Mouse (Mus musculus) hindbrain, embryonic 14.5 days (tissue): ENCODE measurements around the gene Umps. TPM values are rescaled to one million over a fixed set of nuclear protein-coding genes. Genes with fewer than 3 reads are reported as not detected.
A peak's percentile ranks its signal among the peaks of the same experiment; 100 is the strongest.

ENCODE experiments used
- ATAC-seq: fragments of 200-750 bp; cut with Nextera tagmentation; 2 replicates; pipeline ENCODE4 v1.8.0; 2017; ENCODE audit warnings: moderate number of reproducible peaks, mild to moderate bottlenecking, moderate TSS enrichment, moderate library complexity; ENCODE audit not compliant: low FRiP score
- DNase-seq: peaks from one replicate; pipeline ENCODE4 v3.0.0-alpha.2; 2015; ENCODE audit warnings: low spot score
- H3K27ac ChIP-seq: fragments of 300-500 bp; sonication (generic); 2 replicates; pipeline ENCODE4 v1.5.1; 2014; ENCODE audit warnings: mild to moderate bottlenecking, moderate library complexity
- H3K27me3 ChIP-seq: fragments of 300-500 bp; sonication (generic); 2 replicates; pipeline ENCODE4 v1.6.1; 2014; ENCODE audit warnings: mild to moderate bottlenecking, low read length, mixed read lengths; ENCODE audit not compliant: control insufficient read depth, insufficient read depth
- H3K36me3 ChIP-seq: fragments of 300-500 bp; sonication (generic); replicated peaks from 2 replicates; pipeline ENCODE4 v1.6.1; 2014; ENCODE audit not compliant: control insufficient read depth, insufficient read depth
- H3K4me1 ChIP-seq: fragments of 300-500 bp; sonication (generic); replicated peaks from 2 replicates; pipeline ENCODE4 v1.6.1; 2014; ENCODE audit warnings: antibody characterized with exemption, low read length, mixed read lengths; ENCODE audit not compliant: control insufficient read depth, insufficient read depth
- H3K4me2 ChIP-seq: fragments of 300-500 bp; sonication (generic); replicated peaks from 2 replicates; pipeline ENCODE4 v1.6.1; 2014; ENCODE audit warnings: mild to moderate bottlenecking, moderate library complexity
- H3K4me3 ChIP-seq: fragments of 300-500 bp; sonication (generic); replicated peaks from 2 replicates; pipeline ENCODE4 v1.5.1; 2014; ENCODE audit warnings: mild to moderate bottlenecking, low read length
- H3K9ac ChIP-seq: fragments of 300-500 bp; sonication (generic); 2 replicates; pipeline ENCODE4 v1.6.1; 2014
- H3K9me3 ChIP-seq: fragments of 300-500 bp; sonication (generic); 2 replicates; pipeline ENCODE4 v1.6.1; 2016; ENCODE audit warnings: low read length; ENCODE audit not compliant: control insufficient read depth
- WGBS: fragments of 180-500 bp; shearing (Covaris S2); extraction: QIAGEN DNeasy Blood & Tissue Kit; methylation state at CpG from one replicate; pipeline ENCODE4 v1.1.7; 2014; 5-methylcytosine and 5-hydroxymethylcytosine counted together
- polyA plus RNA-seq: library from polyadenylated mRNA; unstranded; fragments of >200 nt; fragmentation: Nextera tagmentation; extraction: Ambion mirVana; gene quantifications from 2 replicates; pipeline ENCODE4 v1.2.1, GENCODE M21; 2014

The Umps gene
- polyA plus RNA-seq, 1 experiment from 2014 or later, result 24.2 TPM

DNA sequence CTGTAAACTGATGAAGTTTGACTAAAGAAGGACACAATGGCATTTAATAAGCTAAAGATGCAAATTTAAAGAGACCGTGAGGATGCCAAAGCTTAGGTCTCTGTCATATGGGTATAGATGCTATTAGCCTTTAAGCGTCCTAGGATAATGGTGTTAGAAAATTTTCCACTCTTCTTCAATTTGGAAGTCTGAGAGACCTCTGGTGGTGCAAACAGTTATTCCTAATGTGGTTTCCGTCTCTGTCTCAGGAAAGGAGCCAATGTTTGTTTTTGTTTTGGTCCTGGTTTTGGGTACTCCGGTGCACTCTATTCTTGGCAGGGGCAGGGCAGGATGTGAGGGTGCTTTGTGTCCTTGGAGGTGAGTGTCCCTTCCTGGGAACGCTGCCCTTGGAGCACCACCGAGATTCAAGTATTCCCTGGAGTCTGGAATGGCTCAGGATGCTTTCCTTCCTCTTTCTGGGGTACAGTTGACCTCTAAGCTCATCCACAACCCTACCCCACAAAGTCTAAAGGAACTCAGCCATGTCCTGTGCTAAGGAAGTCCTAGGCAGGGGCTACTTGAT, 39.5 kb downstream of the Umps start:
- no peak overlapping the region for H3K27ac ChIP-seq
- DNase-seq (no peak), ATAC-seq (no peak)
- H3K4me2 ChIP-seq, result no peak overlapping the region
- 84% methylated on average over 6 of the region's 6 CpGs for WGBS
- peaks cover 15% of the 10 kb centered on the region for H3K4me1 ChIP-seq
- no peaks in the 10 kb centered on the region for H3K36me3 ChIP-seq
- no peaks in the 10 kb centered on the region for H3K9me3 ChIP-seq
- no peak overlapping the region for H3K9ac ChIP-seq
- H3K4me3 ChIP-seq, result no peak overlapping the region
- no peaks in the 10 kb centered on the region for H3K27me3 ChIP-seq

DNA sequence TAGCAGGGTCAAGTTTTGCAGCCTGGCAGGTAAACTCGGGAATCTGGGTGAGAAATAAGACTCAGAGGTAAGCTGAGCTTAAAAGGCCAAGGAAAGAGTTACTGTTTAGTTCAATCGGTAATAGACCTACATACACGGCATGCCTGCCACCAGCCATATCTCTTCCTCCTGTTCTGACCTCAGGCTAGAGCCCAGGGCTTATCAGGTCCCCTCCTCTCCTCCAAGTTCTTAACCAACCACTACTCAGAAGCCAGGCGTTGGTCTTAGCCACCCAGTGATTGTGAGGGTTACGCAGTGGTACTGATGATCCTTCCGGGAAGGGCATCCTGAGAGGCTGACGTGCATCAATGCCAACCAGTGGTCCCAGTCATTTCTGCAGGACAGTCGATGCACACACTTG, 43.1 kb downstream of the Umps start:
- Histone ChIP-seq H3K27ac (no peak overlapping the region), H3K36me3 (no peaks in the 10 kb centered on the region), H3K27me3 (no peaks in the 10 kb centered on the region), H3K9ac (no peak overlapping the region), H3K4me1 (peaks cover 17% of the 10 kb centered on the region), H3K4me3 (no peak overlapping the region), H3K4me2 (no peak overlapping the region), H3K9me3 (no peaks in the 10 kb centered on the region)
- DNase-seq, result no peak
- no peak for ATAC-seq
- WGBS, result 94% methylated on average over 8 of the region's 8 CpGs

DNA sequence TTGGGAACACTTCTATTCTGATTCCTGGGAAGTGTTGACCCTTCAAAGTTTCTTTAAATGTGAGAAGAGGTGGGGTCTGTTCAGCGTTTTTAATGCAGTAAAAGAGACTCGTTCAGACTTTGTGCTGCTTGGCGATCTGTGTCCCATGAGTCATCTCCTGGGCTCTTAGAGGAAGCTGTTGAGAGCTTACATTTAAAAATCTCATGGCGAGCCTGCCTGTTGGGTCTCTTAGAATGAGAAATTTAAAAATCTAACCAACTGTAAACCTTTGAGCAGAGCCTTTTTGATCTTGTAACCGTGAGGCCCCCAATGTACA, 43.9 kb downstream of the Umps start:
- no peak overlapping the region for H3K9ac ChIP-seq
- H3K4me2 ChIP-seq, result no peak overlapping the region
- no peaks in the 10 kb centered on the region for H3K36me3 ChIP-seq
- H3K27me3 ChIP-seq, result no peaks in the 10 kb centered on the region
- ATAC-seq (no peak), DNase-seq (no peak)
- H3K9me3 ChIP-seq, result no peaks in the 10 kb centered on the region
- 0 out of 2 replicates have a peak, but pooled peaks cover 11% of the 10 kb centered on the region for H3K4me1 ChIP-seq
- WGBS, result 74% methylated on average over 5 of the region's 5 CpGs
- H3K27ac ChIP-seq, result no peak overlapping the region
- H3K4me3 ChIP-seq, result no peak overlapping the region

DNA sequence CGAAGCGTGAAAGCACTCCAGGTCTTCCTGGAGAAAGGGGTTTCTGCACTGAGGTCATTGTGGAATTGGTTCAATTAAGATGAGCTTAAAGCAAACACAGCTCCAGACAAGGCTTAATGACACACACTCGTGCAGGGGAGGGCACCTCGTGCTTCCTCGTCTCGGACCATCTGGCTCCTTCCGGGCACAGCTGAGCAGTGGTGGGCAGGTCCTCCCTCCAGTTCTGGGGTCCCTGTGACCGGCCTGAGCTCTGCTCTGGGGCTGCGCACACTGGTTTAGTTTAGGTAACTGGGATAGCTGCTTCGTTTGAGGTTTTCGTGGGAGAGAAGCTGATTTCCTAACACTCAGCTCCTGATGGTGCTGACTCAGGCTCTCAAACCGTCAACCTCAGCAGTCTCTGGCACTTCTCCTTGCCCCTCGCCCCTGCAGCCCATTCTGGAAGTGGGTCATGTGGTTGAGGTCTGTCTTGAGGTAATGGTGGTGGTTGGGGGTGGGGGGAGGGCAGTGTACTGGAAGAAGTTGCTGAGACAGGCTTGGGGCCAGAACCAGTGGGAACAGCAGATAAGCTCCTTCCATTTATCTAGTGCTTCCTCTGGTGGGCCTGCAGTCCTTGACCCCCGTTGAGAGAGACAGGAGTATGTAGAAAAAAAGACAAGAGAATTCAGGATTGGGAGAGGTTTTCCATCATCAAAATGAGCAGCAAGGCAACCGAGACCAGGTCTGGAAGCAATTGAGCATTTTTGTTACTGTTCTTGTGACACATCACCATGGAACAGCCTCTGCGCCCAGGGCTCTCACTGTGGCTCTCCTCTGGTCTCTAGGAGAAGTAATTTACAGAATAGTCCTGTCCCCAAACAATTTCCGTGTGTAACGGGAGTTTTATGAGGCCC, 44.5 kb downstream of the Umps start:
- WGBS, result 58% methylated on average over 18 of the region's 18 CpGs
- no peak overlapping the region; the same call in 1 of the 2 replicates for H3K27ac ChIP-seq
- no peak overlapping the region for H3K4me2 ChIP-seq
- 0 out of 2 replicates have a peak, but pooled peaks cover 11% of the 10 kb centered on the region for H3K4me1 ChIP-seq
- peak; percentile 48; the same call in 1 of the 2 replicates for ATAC-seq
- H3K4me3 ChIP-seq, result no peak overlapping the region
- no peaks in the 10 kb centered on the region for H3K36me3 ChIP-seq
- no peaks in the 10 kb centered on the region for H3K27me3 ChIP-seq
- H3K9me3 ChIP-seq, result no peaks in the 10 kb centered on the region
- no peak for DNase-seq
- H3K9ac ChIP-seq, result no peak overlapping the region

DNA sequence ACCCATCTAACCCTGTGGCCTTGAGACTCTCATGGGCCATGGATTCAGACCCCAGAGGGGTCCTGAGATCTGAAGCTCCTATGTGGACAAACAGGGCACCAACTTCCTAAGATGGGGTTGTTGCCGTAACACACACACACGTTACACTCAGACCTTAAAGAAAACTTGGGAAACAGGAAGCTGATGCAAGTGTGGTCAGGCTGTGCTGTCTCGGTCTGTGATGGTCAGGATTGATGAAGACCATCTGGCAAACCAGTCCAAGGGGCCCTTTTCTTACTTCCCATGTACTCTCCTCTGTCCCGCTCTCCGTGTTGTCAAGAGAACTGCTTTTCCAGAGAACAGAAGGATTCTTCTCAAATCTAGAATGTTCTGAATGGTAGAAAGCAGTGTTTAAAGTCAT, 45.3 kb downstream of the Umps start:
- DNase-seq, result no peak
- H3K27me3 ChIP-seq, result no peaks in the 10 kb centered on the region
- no peak overlapping the region for H3K9ac ChIP-seq
- H3K9me3 ChIP-seq, result no peaks in the 10 kb centered on the region
- H3K36me3 ChIP-seq, result no peaks in the 10 kb centered on the region
- H3K4me2 ChIP-seq, result no peak overlapping the region
- H3K27ac ChIP-seq, result no peak overlapping the region
- peaks cover 16% of the 10 kb centered on the region for H3K4me1 ChIP-seq
- ATAC-seq, result no peak
- H3K4me3 ChIP-seq, result no peak overlapping the region
- 93% methylated on average over 5 of the region's 5 CpGs for WGBS

DNA sequence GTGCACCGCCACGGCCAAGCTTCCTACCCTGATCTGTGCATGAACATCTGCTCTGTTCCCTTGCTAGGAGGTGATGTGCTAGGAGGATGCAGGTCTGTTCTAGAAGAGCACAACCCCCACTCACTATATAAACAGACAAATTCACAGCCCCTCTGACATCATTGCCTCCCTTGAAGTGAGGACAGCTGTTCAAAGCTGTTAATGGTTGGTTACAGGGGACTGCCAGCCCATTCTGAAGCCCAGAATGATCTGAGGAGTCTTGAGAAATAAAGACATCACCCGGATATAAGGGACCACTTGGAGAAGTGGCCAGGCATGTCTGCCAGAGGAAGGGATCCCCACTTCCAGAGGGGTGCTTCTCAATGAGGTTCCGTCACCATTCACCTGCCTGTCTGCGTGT, 48.9 kb downstream of the Umps start:
- Histone ChIP-seq H3K4me2 (no peak overlapping the region), H3K9ac (no peak overlapping the region), H3K27me3 (no peaks in the 10 kb centered on the region), H3K4me3 (no peak overlapping the region), H3K4me1 (peaks cover 18% of the 10 kb centered on the region), H3K9me3 (no peaks in the 10 kb centered on the region), H3K36me3 (no peaks in the 10 kb centered on the region), H3K27ac (no peak overlapping the region)
- WGBS, result 93% methylated on average over 5 of the region's 5 CpGs
- DNase-seq (no peak), ATAC-seq (no peak)

DNA sequence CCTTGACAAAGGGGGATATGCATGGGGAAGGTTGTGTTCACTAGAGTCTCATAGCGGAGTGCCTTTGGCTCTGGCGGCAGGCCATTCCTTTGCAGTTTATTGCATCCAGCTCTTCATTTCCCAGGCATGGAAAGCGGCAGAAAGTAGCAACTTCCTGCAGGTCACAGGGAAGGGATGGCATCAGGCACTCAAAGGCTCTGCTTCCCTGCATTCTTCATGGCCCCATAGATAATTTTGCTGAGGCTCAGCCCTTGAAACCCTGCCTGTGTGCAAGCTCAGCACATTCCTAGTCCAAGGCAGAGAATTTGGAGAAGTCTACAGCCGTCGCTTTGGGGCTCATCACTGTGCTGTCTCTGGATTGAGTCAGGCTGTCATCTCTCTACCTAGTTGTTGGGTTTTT, 49.4 kb downstream of the Umps start:
- no peak for DNase-seq
- no peak for ATAC-seq
- no peaks in the 10 kb centered on the region for H3K36me3 ChIP-seq
- H3K27ac ChIP-seq, result no peak overlapping the region
- H3K27me3 ChIP-seq, result no peaks in the 10 kb centered on the region
- no peaks in the 10 kb centered on the region for H3K9me3 ChIP-seq
- 77% methylated on average over 5 of the region's 5 CpGs for WGBS
- peaks cover 14% of the 10 kb centered on the region for H3K4me1 ChIP-seq
- no peak overlapping the region for H3K4me3 ChIP-seq
- H3K9ac ChIP-seq, result no peak overlapping the region
- H3K4me2 ChIP-seq, result no peak overlapping the region

DNA sequence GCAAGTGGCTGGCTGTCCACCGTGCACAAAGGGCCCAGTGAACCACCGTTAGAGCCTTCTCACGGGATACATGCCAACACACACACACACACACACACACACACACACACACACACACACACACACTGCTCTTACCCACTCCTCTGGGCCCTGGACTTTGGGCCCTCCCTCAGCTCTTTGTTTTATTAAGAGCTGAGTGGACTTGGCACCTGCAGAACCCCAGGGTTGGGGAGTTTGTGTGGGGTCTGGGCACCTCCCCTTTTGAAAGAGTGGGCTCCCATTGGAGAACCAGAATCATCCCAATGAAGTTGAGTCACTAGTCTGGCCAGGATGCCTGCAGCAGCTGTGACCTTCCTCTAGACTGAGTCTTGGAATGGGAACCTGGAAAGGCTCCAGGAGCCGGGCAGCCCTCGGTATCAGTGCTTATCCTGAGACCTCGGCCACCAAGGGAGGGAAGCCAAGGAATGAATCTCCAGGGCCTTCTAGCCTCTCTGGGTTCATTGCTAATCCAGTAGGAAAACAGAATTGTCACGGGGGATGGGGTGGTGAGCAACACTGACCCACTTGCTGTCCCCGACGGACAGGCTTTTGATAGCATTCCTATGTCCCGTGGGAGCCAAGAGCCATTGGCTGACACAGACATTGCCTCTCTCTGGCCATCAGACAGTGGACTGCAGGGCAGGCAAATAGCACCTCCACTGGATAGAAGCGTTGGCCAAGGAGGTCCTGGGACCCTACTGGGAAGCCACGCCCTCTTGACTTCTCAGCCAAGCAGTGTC, 50.2 kb downstream of the Umps start:
- no peak overlapping the region for H3K9ac ChIP-seq
- H3K4me1 ChIP-seq, result peaks cover 8% of the 10 kb centered on the region
- H3K27ac ChIP-seq, result no peak overlapping the region; the same call in 1 of the 2 replicates
- H3K36me3 ChIP-seq, result no peaks in the 10 kb centered on the region
- ATAC-seq (peak; percentile 67; the same call in 1 of the 2 replicates), DNase-seq (no peak)
- WGBS, result 62% methylated on average over 12 of the region's 12 CpGs
- no peak overlapping the region for H3K4me2 ChIP-seq
- H3K27me3 ChIP-seq, result no peaks in the 10 kb centered on the region
- no peak overlapping the region for H3K4me3 ChIP-seq
- no peaks in the 10 kb centered on the region for H3K9me3 ChIP-seq

DNA sequence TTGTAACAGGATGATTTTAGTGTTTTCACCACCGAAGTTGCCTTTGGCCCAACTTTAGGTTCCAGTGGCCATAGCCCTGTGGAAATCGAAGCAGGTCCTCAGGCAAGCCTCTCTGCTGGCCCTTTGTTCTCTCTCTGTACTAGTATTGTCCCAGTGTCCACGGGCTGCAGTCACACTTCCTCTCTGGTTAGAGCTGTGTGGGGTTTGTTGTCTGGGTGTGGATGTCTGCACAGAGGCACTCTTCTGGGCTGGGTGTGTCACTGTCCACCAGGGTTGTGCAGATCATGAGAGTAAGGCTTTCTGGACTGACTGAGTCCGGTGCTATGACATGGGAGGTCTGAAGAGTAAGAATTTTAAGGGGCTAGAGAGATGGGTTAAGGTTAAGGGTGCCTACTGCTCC, 51.8 kb downstream of the Umps start:
- Histone ChIP-seq H3K4me2 (no peak overlapping the region), H3K9ac (no peak overlapping the region), H3K36me3 (no peaks in the 10 kb centered on the region), H3K27ac (no peak overlapping the region), H3K9me3 (no peaks in the 10 kb centered on the region), H3K27me3 (no peaks in the 10 kb centered on the region), H3K4me3 (no peak overlapping the region), H3K4me1 (peaks cover 8% of the 10 kb centered on the region)
- no peak for ATAC-seq
- WGBS, result 65% methylated on average over 4 of the region's 4 CpGs
- DNase-seq, result no peak
